Mouse (Mus musculus): Measurements from ENCODE around the gene Pcbd2.

Gene Pcbd2

GRCm38 (mm10) chr13:55733628-55734502, 6.7 kb downstream of the Pcbd2 start:
- peak; percentile 52 for DNase-seq (ENCODE audit: low spot score)

DNA sequence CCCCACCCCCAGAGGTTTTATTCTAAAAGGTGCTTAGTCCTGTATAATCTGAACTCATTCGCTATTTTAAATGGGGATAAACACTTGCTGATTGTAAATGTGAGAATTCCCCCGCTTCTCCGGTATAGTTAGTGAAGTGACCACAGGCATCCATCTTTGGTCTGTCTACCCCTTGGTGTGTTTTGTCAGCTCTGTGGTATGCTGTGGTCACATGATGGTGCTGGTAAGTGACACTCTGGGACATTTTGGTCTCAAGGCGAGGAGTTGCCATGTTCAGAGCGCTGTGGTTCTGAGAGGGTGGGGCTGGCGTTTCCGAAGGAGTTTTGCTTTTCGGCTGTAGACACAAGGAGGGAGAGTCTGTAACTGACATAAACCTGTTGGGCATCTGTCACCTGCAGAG, 10.7 kb downstream of the Pcbd2 start:
- DNase-seq (ENCODE audit: low spot score): no peak

- no peak for DNase-seq (ENCODE audit: low spot score)
Observed at GRCm38 (mm10) chr13:55742306-55742705, 15.1 kb downstream of the Pcbd2 start.

DNA sequence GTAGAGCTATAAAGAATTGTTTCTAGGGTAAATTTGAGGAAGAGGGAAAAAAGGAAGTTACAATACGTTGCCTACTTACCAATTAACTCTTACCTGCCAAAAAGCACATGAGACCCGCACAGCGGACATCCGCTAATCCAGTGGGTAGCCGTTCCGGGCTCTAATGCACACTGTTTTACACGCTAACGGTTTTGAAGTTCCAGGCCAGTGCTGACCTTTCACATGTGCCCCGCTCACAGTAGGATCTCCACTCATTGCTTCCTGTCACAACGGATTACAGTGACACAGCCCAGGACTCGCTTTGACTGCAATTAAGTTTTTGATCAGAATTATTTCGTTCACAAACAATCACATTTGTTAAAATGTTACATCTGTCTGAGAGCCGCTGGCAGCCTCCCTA, 27.2 kb downstream of the Pcbd2 start:
- no peak for DNase-seq (ENCODE audit: low spot score)

DNA sequence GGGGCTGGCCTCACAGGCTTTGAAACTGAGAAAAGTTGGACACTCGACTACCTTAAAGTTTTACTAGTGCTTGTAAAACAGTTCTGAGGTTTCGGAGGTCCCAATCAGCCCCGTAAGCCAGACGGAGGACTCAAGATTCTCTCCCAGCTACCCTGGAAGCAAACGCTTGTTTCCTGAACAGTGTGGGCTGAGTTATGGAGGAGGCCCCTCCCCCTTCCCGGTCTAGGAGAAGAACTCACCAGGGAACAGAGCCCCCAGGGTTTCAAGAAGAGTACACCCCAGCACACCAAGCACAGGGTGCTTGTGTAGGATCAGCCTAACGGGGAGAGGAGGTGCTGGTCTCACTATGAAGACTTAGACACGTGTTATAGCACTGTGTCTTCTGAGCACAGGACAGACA, 29.6 kb downstream of the Pcbd2 start:
- DNase-seq (ENCODE audit: low spot score): no peak

GRCm38 (mm10) chr13:55757645-55758044, 30.5 kb downstream of the Pcbd2 start:
- no peak for DNase-seq (ENCODE audit: low spot score)

DNA sequence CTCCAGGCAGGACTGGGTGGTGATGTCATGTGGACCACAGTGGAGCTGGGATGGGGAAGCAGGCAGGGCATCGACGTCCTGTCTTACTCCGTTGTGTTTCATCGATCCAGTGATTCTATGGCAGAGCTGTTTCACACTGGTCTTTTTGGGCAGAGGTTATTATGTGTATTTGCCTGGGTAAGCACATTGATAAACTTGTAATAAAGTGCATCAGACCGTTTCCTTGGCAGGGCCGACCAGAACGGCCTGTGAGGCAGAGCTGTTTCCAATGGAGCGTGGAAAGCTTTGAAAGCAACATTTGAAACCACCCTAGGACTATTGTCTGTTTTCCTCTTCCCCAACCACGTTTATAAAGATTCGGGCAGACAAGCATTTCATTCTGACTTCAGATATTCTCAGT, 33.4 kb downstream of the Pcbd2 start:
- DNase-seq (ENCODE audit: low spot score): no peak

DNA sequence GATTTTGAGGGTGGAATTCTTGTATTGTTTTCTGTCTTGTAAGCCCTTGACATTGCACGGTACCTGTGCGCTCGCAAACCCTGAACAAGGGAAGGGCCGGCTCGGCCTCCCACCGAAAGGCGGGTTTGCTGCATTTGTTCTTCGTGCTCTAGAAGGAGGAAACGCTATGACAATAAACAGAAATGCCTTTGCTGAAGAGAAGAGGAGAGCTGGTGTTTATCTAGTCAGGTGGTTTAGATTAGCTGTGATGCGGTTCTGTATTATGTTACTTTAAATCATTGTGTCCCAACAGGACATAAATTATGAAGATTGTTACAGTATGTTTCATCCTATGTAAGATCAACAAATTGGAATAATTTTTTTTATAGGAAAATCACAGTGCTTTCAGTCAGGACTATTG, 34.3 kb downstream of the Pcbd2 start:
- DNase-seq (ENCODE audit: low spot score): no peak

DNA sequence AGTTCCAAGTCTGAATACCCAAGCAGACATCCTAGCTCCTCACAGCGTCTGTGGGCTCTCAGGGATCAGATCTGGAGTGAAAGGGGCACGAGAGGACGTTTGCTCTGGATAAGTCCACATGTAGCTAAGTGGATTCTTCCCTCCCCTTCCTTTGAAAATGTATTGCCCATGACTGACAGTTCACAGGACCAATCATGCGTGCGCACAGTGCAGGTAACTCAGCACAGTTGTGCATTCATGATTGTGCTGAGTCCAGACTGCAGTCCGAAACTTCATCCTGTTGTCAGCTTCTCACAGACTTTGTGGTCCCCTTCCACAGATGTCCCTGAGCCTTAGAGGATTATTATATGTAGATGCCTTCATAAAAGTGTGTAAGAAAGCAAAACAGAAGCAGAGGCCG, 47.2 kb downstream of the Pcbd2 start:
- no peak for DNase-seq (ENCODE audit: low spot score)

GRCm38 (mm10) chr13:55775056-55775455, 47.9 kb downstream of the Pcbd2 start:
- no peak for DNase-seq (ENCODE audit: low spot score)

DNA sequence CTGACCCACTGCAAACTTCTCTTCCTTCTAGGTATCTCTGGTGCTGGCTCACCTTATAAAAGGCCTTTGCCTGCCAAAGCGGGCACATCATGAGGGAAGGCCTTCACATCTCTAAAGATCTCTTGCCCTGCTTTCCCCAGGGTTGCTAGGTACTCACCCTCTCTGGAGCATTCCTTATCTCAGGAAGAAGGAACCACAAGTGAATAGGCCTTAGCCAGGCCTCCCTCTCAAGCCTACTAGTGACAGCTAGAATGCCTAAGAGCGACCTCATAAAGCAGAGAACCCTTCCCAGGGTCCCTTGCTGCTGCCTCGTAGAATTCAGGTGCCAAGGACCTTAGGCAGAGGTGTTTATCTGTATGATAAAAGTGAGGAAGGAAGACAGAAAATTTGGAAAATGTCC, 57.1 kb downstream of the Pcbd2 start, which contains the start of gene Catsper3:
Gene Catsper3 (plus strand): TSS at position 301 of the 400 bp plus-strand sequence.
- DNase-seq (ENCODE audit: low spot score): no peak

- DNase-seq (ENCODE audit: low spot score): peak; percentile 38
Observed at GRCm38 (mm10) chr13:55786120-55786519, 59.0 kb downstream of the Pcbd2 start.

GRCm38 (mm10) chr13:55801246-55801645, 74.1 kb downstream of the Pcbd2 start:
- no peak for DNase-seq (ENCODE audit: low spot score)

DNA sequence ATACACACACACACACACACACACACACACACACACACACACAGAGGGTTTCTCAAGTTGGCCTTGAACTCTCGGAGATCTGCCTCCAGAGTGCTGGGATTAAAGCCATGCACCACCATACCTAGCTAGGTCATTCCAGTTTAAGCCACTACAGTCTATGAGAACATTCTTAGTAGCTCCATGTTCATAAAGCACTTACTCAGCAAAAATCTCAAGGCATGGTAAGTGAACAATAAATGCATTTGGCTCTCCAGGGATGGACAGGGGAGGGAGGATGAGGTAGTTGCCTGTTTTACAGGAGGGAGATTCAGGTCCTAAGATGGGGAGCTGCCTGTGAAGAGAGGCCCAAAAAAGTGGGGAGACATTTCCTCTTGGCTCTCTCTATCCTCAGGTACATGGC, 76.8 kb downstream of the Pcbd2 start:
- DNase-seq (ENCODE audit: low spot score): no peak

GRCm38 (mm10) chr13:55809041-55809623, 82.0 kb downstream of the Pcbd2 start:
- no peak for DNase-seq (ENCODE audit: low spot score)

DNA sequence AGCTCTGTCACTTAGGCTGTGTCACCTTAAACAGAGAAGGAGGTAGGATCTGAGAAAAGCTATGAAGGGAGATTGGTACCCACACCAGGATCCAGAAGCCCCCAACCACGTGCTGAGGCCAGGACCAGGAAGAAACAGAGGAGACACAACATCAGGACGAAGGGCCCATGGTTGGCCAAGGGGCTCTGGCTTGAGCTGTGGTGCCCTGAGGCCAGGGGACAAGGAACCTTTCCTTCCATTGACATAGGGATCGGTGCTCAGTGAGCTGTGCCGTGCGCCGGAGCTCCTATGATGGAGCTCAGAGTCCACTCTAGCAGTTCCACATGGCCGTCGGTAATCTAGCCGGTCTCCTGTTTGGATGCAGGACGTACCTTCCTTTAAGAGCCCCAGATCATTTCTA, 82.5 kb downstream of the Pcbd2 start:
- DNase-seq (ENCODE audit: low spot score): no peak

DNA sequence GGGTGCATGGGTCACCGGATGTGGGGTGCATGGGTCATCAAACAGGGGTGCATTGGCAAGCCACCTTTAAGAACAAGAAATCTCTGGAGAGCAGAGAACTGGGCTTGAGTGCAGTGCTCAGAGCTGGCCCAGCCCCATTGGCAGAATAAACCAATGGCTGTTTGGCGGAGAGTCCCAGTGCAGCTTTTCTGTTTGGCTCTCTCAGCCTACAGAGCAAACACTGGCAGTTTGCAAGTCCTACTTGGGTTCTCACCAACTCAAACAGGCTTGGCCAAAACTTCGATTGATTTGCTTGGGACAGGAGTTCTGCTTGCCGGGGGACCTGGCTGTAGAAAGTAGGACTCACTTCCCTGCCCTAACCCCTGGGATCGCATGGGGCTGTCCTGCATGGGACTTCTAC, 83.8 kb downstream of the Pcbd2 start:
- peak; percentile 7 for DNase-seq (ENCODE audit: low spot score)

DNA sequence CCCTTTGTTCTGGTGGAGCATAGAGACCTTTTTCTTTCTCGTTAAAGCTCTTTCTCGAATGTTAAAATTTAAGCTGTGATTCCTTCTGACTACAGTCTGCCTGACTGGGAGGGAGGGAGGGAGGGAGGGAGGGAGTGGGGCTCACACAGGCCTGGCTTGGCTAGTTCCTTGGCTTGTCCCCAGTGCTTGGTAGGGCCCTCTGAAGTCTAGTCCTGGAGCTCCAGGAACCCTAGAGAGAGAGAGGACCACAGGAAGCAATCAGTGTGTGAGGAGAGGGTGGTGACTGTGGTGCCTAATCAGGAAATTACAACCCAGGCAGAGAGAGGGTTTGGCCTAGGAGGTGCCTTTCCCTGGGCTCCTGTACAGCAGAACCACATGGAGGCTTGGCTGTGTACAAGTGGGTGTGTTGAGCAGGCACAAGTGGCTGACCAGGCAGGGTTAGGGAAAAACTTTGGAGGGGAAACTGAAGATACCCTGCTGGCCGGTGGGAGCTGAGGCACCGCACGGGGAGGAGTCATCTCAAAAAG, 86.4 kb downstream of the Pcbd2 start:
- no peak for DNase-seq (ENCODE audit: low spot score)

DNA sequence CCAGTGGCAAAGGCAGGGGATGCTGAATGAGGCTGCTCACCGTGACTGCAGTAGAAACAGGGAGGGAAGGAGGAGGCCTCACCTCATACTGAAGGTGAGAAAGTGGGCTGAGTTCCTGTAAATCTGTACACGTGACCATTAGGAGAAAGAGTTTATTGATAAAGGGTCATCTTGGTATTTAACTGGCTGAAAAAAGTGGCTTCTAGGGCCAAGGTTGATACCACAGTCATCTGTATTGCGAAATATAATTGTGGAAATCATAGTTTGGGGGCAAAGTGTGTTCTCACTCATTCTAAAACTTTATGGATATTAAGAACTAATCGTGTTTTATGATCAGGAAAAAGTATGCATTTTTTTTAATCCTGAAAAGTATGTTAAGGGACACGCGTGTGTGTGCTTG, 87.7 kb downstream of the Pcbd2 start:
- DNase-seq (ENCODE audit: low spot score): no peak

- no peak for DNase-seq (ENCODE audit: low spot score)
Observed at GRCm38 (mm10) chr13:55822499-55822898, 95.3 kb downstream of the Pcbd2 start.

DNA sequence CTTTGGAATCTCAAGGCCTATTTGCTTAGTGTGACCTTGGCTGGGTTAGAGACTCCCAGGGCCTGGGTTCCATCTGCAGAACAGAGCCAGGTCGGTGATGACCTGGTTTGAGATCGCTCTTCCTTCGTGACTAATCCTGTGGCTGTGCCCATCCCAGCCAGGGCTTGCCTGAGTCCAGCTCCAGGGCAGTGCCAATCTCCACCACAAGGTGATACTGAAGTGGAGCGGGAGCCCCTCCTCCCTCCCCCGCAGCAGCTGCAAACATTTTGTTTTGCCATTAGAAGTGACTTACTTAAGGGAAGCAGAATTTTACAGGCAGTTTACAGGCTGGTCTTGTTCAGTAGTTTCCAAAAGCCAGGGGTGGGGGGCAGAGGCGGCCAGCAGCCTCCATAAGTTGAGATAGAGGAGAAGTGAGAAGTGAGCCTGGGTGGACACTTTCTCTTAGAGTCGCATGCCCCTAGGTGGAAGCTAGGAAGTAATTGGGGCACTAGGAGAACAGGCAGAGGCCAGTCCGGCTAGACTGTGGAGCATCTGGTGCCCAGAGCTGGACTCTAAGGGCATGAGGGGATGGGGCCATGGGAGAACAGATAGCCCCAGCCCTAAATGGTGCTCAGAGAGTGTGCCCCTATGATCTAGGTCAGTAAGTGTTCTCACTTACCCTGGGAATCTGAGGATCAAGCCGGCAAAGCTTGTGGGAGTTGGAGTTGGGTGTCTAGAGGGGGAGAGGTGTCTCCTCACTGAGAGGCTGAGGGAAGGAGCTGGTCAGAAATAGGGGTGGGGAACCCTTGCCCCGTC, 97.2 kb downstream of the Pcbd2 start:
- DNase-seq (ENCODE audit: low spot score): no peak

- DNase-seq (ENCODE audit: low spot score): no peak
Observed at GRCm38 (mm10) chr13:55825245-55825681, 98.1 kb downstream of the Pcbd2 start.

Measured in urinary bladder, postnatal 14 days (tissue).